Comparison of ENCODE assay signal across 32 mouse cellular contexts in genomic region chr4:57959056-57959455, GRCm38 (mm10). TPM values are rescaled to one million over a fixed set of nuclear protein-coding genes. Genes with fewer than 3 reads are reported as not detected.
"Had no signal": no experiment of that assay in that cellular context is flagged by ENCODE, and none has a peak within 500 bp of the region (broad histone marks: within the 10 kb centered on the region; RNA-seq: fewer than 3 reads in every experiment).

No protein-coding gene starts in this region.

- H3K27me3 ChIP-seq: limb, embryonic 13.5 days; liver, embryonic 12.5 days; lung, embryonic 15.5 days; megakaryocyte, embryonic 14.5 days; neural tube, embryonic 13.5 days had no signal

- H3K27ac ChIP-seq: kidney, postnatal 0 days; layer of hippocampus, adult 2 months; limb, embryonic 10.5 days; limb, embryonic 13.5 days; liver, embryonic 12.5 days; liver, embryonic 15.5 days; lung, embryonic 15.5 days; midbrain, embryonic 10.5 days; midbrain, embryonic 13.5 days; neural tube, embryonic 13.5 days had no signal

- DNase-seq: kidney, postnatal 25 days; layer of hippocampus, adult 9-11 months; liver; lung, adult 18-20 months; lung, postnatal 10 days; lung, postnatal 36 days; retina, postnatal 1 day; right cerebral cortex, postnatal 25 days; thymus, postnatal 25 days had no signal

- H3K4me3 ChIP-seq: layer of hippocampus, adult 2 months; limb, embryonic 10.5 days; limb, embryonic 13.5 days; liver, embryonic 12.5 days; liver, embryonic 15.5 days; lung, embryonic 15.5 days; megakaryocyte, embryonic 14.5 days; midbrain, embryonic 10.5 days; midbrain, embryonic 13.5 days; myocyte; neural tube, embryonic 13.5 days had no signal

- H3K36me3 ChIP-seq: limb, embryonic 13.5 days; liver, embryonic 15.5 days; lung, embryonic 15.5 days; midbrain, embryonic 13.5 days; neural tube, embryonic 13.5 days had no signal

- H3K9me3 ChIP-seq: limb, embryonic 10.5 days; limb, embryonic 13.5 days; liver, embryonic 12.5 days; liver, embryonic 15.5 days; lung, embryonic 15.5 days; megakaryocyte, embryonic 14.5 days; midbrain, embryonic 10.5 days; midbrain, embryonic 13.5 days; neural tube, embryonic 13.5 days had no signal

RNA-seq across cellular contexts. Expression of gene D630039A03Rik, which starts 43.0 kb away (rescaled TPM):
- total RNA-seq: neutrophil, adult 5-6 weeks had no signal
- polyA plus RNA-seq: midbrain, embryonic 13.5 days; midbrain, embryonic 16.5 days had no signal

RNA-seq across cellular contexts. Expression of gene Txndc8, which starts 49.9 kb away (rescaled TPM):
- total RNA-seq: layer of hippocampus, adult 2 months; layer of hippocampus, postnatal 25 days; left cerebral cortex, adult 18-20 months; left cerebral cortex, postnatal 25 days; monocyte, adult 5-6 weeks; neutrophil, adult 5-6 weeks had no signal
- polyA plus RNA-seq: kidney, embryonic 14.5 days; kidney, postnatal 0 days; large intestine, adult 2 months; limb, embryonic 10.5 days; limb, embryonic 13.5 days; liver, embryonic 12.5 days; liver, embryonic 15.5 days; lung, embryonic 15.5 days; midbrain, embryonic 10.5 days; midbrain, embryonic 13.5 days; midbrain, embryonic 16.5 days; myocyte; neural tube, embryonic 13.5 days; spleen, adult 2 months; stomach, embryonic 16.5 days; thymus, postnatal 0 days had no signal
